Mouse (Mus musculus) heart, embryonic 10.5 days (tissue): Measurements from ENCODE around the gene Lexm. TPM values are rescaled to one million over a fixed set of nuclear protein-coding genes. Genes with fewer than 3 reads are reported as not detected.

Experiments used
- DNase-seq: peaks from one replicate; pipeline ENCODE4 v3.0.0-alpha.2; 2017; ENCODE audit warnings: low spot score
- H3K27ac ChIP-seq: fragments of 300-500 bp; sonication (generic); 2 replicates; pipeline ENCODE4 v1.5.1; 2016; ENCODE audit warnings: mild to moderate bottlenecking
- H3K27me3 ChIP-seq: fragments of 300-500 bp; sonication (generic); 2 replicates; pipeline ENCODE4 v1.6.1; 2016; ENCODE audit warnings: mild to moderate bottlenecking; ENCODE audit not compliant: poor library complexity, insufficient read depth, severe bottlenecking
- H3K36me3 ChIP-seq: fragments of 300-500 bp; sonication (generic); 2 replicates; pipeline ENCODE4 v1.6.1; 2016; ENCODE audit warnings: mild to moderate bottlenecking, moderate library complexity
- H3K4me1 ChIP-seq: fragments of 300-500 bp; sonication (generic); 2 replicates; pipeline ENCODE4 v1.6.1; 2016; ENCODE audit warnings: mild to moderate bottlenecking
- H3K4me3 ChIP-seq: fragments of 300-500 bp; sonication (generic); 2 replicates; pipeline ENCODE4 v1.5.1; 2016; ENCODE audit warnings: mild to moderate bottlenecking, moderate library complexity
- H3K9me3 ChIP-seq: fragments of 300-500 bp; sonication (generic); 2 replicates; pipeline ENCODE4 v1.6.1; 2016; ENCODE audit warnings: mild to moderate bottlenecking, moderate library complexity
- WGBS: fragments of 180-500 bp; shearing (Covaris S2); methylation state at CpG from one replicate; pipeline ENCODE4 v1.1.7; 2016; 5-methylcytosine and 5-hydroxymethylcytosine counted together
- polyA plus RNA-seq: library from polyadenylated mRNA; unstranded; fragments of >200 nt; fragmentation: Nextera tagmentation; extraction: Ambion mirVana; gene quantifications from 2 replicates; pipeline ENCODE4 v1.2.1, GENCODE M21; 2016

Lexm gene
- polyA plus RNA-seq, 1 experiment from 2014 or later: not detected

DNA sequence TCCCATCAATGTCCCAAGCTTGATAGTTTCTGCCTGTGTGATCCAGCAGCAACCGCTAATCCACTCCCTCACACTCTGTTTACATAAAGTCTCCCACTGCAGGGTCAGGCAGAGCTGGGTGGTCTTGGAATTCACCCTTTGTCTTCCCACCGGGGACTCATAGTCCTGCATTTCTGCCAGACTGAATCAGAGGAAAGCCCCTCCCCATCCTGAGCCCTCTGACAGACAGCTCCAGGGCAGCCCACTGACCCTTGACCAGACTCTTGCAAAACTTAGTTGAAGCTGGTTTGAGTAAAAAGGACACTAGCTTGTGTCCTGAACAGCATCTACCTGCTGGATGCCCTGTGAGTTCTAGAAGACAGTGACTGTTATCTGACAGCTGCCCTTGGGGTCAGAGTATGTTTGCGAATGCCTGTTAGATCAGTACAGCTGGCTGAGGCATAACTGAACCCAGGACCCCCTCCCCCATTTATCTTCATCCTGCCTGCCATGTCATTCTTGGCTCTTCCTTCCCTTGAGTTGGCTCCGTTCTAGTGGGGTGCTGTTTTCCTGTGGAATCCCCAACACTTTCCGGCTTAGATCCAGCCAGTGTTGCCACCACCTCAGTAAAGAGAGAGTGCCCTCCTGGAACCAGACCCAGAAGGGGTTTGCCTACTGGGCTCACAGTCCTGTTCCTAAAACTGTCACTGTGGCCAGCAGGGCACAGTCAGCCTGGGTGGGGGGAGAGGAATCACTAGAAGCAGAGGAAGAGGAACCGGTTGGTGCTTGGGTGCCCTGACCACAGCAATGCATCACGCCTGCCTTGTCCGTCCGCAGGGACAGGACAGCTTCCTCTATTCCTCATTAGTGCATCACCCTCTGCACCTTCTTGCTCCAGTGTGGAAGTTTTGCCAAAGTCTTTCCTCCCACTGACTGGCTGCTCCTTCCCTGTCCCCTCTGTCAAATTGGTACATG lies 53.9 kb downstream of the Lexm start:
- 61% methylated on average over 9 of the region's 9 CpGs for WGBS
- Histone ChIP-seq H3K27me3 (no peaks in the 10 kb centered on the region), H3K9me3 (no peaks in the 10 kb centered on the region), H3K4me3 (peak overlapping the region; percentile 99), H3K36me3 (peaks cover 50% of the 10 kb centered on the region), H3K4me1 (peaks cover 32% of the 10 kb centered on the region), H3K27ac (peak overlapping the region; percentile 52; the same call in 1 of the 2 replicates)
- DNase-seq: no peak

DNA sequence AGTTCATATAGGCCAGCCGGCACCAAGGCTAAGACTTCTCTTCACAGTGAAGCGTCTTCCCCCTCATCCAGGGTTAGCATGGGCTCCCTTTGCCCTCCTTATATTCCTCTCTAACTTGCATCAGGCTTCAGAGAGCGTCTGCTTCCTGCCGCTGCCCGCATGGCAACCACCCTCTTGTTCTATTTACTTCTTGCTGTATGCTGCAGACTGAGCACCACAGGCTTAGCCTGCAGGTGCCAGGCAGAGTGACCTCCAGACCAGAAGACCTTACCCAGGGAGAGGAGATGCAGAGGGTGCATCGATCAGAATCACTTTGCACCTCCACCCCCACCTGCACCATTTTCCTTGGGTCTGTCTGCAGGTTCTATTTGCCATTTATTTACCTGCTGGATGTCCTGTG lies 55.0 kb downstream of the Lexm start:
- Histone ChIP-seq H3K4me3 (peak overlapping the region; percentile 99), H3K9me3 (no peaks in the 10 kb centered on the region), H3K27ac (peak overlapping the region; percentile 95), H3K4me1 (peaks cover 32% of the 10 kb centered on the region), H3K27me3 (no peaks in the 10 kb centered on the region), H3K36me3 (peaks cover 39% of the 10 kb centered on the region)
- no peak for DNase-seq
- WGBS: 20% methylated on average over 6 of the region's 6 CpGs

DNA sequence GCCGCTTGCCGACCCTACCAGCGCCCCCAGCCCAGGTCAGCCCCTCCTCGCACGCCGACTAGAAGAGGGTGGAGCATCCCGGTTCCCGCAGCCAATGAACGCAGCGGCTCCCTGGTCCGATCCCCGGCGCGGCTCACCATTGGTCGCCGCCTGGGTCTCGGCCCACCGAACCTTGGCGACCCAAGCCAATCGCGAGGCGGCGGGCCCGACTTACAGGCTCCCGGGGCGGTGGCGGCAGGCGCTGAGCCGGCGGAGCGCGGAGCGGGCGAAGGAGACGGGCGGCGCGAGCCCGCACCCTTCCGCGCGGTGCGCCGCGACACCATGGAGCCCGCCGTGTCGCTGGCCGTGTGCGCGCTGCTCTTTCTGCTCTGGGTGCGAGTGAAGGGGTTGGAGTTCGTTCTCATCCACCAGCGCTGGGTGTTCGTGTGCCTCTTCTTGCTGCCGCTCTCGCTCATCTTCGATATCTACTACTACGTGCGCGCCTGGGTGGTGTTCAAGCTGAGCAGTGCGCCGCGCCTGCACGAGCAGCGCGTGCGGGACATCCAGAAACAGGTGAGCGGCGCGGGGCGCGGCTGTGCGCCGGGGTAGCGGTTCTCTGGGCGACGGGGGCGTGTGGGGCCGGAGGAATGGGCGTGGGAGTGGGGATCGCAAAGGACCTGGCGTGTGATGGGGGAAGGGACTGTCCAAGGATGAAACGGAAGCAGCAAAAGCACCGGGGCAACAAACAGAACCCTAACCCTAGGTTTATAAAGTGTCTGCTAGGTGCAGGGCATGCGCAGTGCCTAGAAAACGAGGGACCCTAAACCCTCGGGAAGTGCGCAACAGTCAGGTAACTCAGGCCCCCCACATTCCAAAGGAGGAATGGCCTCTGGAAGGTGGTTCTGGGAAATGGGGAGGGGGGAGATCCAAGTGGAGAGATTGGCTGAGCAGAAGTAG lies 55.9 kb downstream of the Lexm start, which contains the start of gene Dhcr24:
Gene Dhcr24, plus strand, starts transcription at position 193 of the 936 bp plus-strand sequence.
- peak within 1 kb of the TSS; percentile 95 for H3K27ac ChIP-seq

DNA sequence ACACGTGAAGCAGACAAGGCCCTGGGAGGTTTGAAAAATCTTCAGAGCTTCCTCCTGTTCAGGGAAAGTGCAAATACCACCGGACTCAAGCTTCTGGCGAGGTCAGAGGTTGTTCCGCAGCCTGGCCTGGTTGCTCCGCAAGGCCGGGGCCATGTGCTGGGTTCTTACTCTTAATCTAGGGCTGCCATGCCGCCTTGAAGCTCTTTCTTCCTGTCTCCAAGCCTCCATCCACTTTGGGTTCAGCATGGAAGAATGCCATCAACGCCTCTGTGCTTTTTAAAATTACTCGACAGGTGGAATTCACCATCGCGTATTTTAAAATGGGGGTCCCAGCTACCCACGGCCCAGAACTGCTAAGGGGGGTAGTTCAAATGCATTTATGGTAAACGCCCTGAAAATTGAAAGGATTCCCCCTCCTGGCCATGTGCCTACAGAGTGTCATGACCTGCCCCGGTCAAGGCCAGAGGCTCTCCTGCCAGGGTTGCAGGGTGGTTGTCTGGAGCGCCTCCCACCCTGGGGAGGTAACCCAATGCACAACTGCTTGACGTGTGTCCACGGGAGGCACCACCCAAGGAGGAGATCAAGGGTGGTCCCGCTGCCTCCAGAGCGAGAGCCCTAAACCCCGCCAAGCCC lies 56.7 kb downstream of the Lexm start:
- no peak for DNase-seq
- H3K9me3 ChIP-seq: no peaks in the 10 kb centered on the region
- H3K27ac ChIP-seq: peak overlapping the region; percentile 95
- H3K36me3 ChIP-seq: peaks cover 22% of the 10 kb centered on the region
- H3K27me3 ChIP-seq: peaks cover 9% of the 10 kb centered on the region; the same call in 1 of the 2 replicates
- H3K4me1 ChIP-seq: peaks cover 32% of the 10 kb centered on the region
- 3% methylated on average over 19 of the region's 20 CpGs for WGBS
- H3K4me3 ChIP-seq: peak overlapping the region; percentile 99

More for the DNA sequence above, 55.9 kb downstream of the Lexm start, which contains the start of gene Dhcr24:
- DNase-seq: peak; percentile 98
- Histone ChIP-seq H3K4me3 (peak within 1 kb of the TSS; percentile 99), H3K27me3 (0 out of 2 replicates have a peak, but pooled peaks cover under 1% of the 10 kb centered on the region), H3K36me3 (peaks cover 30% of the 10 kb centered on the region), H3K9me3 (no peaks in the 10 kb centered on the region), H3K4me1 (peaks cover 32% of the 10 kb centered on the region)
- under 1% methylated on average over 89 of the region's 89 CpGs for whole genome bisulfite sequencing

DNA sequence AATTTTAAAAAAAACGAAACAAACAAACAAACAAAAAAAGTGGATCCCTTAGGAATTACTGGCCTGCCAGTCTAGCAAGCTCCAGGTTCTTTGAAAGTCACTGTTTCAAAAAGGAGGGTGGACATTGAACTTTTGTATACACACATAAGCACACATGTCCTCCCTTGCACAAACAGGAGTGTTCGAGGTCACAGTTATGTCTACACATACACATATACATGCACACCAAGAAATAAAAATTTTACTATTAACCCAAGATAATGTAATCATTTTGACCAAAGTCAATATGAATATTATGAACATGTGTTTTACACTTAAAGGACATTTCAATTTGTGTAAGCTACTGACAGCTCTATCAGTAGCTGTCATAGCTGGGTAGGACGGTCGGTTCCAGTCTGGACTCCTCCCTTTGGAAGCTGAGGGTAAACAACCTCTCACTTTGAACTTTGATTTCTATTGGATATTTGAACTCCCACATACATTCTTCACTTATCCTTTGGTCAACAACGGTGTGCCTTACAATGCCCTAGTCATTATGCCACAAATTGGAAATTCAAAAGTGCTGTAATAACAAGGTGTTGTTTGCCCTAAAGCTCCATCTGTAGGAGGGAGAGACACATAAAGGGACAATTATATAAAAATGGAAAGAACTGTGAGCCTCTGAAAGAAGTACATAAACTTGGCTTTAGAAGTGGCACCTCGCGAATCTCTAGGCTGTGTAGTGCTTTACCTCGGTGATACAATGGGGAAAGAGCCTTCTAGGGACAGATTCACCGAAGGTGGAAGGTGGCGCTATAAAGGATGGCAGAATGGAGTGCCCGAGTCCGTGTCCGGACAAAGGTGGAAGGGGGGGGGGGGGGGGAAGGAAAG lies 57.5 kb downstream of the Lexm start:
- H3K9me3 ChIP-seq: no peaks in the 10 kb centered on the region
- 43% methylated on average over 10 of the region's 13 CpGs for WGBS
- peaks cover 14% of the 10 kb centered on the region for H3K36me3 ChIP-seq
- peak overlapping the region; percentile 99 for H3K4me3 ChIP-seq
- DNase-seq: no peak
- peaks cover 10% of the 10 kb centered on the region; the same call in 1 of the 2 replicates for H3K27me3 ChIP-seq
- H3K27ac ChIP-seq: peak overlapping the region; percentile 95
- H3K4me1 ChIP-seq: peaks cover 32% of the 10 kb centered on the region

DNA sequence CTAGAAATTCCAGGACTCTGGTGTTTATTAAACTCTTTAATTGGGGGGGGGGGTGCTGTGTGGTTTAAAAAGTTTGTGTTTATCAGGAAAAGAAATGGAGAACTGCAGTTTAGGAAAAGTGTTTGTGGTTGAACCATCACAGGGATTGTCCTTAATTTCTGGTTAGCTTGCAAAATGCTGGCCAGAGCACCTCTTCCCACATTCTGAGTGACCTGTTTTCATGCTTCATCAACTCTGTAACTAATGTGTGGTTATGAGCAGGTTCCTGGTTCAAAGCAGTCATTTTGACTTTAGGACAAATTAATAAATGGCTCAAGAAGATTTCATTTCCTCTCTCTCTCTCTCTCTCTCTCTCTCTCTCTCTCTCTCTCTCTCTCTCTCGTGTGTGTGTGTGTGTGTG lies 59.1 kb downstream of the Lexm start:
- H3K4me1 ChIP-seq: peaks cover 22% of the 10 kb centered on the region
- no peak overlapping the region for H3K4me3 ChIP-seq
- no CpG with 5 or more reads among the region's 1 CpGs for WGBS
- peaks cover 10% of the 10 kb centered on the region; the same call in 1 of the 2 replicates for H3K27me3 ChIP-seq
- no peaks in the 10 kb centered on the region for H3K9me3 ChIP-seq
- no peak for DNase-seq
- no peak overlapping the region for H3K27ac ChIP-seq
- H3K36me3 ChIP-seq: no peaks in the 10 kb centered on the region

DNA sequence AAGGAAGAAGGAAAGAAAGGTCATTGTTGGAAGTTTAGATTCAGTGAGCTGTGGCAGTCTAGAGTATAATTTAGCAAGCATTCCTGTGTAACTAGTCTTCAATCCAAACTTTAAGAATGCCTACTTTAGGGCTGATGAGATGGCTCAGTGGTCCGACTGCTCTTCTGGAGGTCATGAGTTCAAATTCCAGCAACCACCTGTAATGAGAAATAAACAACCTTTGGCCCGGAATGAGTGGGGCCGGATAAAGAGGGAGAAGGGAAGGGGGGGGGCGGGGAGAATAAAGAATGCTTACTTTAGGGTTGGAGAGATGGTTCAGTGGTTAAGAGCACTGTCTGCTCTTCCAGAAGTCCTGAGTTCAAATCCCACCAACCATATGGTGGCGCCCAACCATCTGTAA lies 59.8 kb downstream of the Lexm start:
- Histone ChIP-seq H3K4me3 (no peak overlapping the region), H3K9me3 (no peaks in the 10 kb centered on the region), H3K27ac (no peak overlapping the region), H3K4me1 (peaks cover 15% of the 10 kb centered on the region), H3K27me3 (peaks cover 10% of the 10 kb centered on the region; the same call in 1 of the 2 replicates), H3K36me3 (no peaks in the 10 kb centered on the region)
- 81% methylated on average over 5 of the region's 5 CpGs for WGBS
- no peak for DNase-seq

DNA sequence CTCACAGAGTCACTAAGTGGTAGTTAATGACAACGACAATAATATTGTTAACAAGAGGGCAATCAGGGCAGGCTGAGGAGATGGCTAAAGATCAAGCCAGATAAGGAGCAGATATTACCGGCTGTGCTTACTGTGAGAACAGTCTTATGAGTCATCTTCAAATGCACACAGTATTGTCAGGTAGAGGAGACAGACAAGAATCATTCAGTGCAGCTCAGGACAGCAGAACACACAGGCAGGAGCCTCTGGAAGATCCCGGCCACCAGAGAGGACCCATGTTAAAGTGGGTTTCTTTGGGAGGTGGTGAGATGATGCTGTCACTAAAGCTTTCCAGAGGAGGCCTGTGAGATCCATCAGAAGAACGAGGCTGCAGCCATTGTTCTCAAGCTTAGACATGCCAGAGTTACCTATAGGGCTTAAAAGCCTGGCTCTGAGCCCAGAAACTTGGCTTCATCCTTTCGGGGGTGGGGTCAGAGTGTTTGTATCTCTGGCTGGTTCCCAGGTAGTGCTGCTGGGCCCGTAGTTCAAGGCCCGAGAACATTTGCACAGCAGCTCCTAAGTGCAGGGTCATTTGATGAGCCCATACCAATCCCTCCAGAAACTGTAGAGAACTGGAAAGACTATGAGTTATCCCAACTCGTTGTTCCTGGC lies 66.4 kb downstream of the Lexm start:
- peaks cover 12% of the 10 kb centered on the region for H3K4me1 ChIP-seq
- no peaks in the 10 kb centered on the region for H3K9me3 ChIP-seq
- DNase-seq: no peak
- WGBS: 65% methylated on average over 8 of the region's 8 CpGs
- no peak overlapping the region for H3K27ac ChIP-seq
- peaks cover 7% of the 10 kb centered on the region; the same call in 1 of the 2 replicates for H3K27me3 ChIP-seq
- H3K4me3 ChIP-seq: no peak overlapping the region
- no peaks in the 10 kb centered on the region for H3K36me3 ChIP-seq

DNA sequence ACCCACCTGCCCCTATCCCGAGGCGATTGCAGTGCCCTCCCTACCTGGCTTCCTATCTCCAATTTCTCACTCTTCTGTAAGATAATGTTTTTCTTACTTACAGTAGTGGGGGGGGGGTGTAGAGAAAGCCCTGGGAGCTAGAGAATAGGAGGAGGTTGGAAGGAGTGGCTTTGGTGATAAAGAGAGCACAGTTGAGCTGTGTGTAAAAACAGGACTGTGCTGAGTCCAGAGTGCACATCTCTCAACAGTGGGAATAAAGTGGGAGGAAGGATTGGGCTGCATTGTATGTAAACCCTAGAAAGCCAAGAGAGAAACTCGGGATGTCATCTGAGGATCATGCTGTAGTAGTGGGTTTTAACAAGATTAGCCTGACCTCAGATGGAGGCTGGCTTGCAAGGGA lies 68.9 kb downstream of the Lexm start:
- peaks cover 24% of the 10 kb centered on the region for H3K4me1 ChIP-seq
- H3K27me3 ChIP-seq: 0 out of 2 replicates have a peak, but pooled peaks cover 2% of the 10 kb centered on the region
- no peaks in the 10 kb centered on the region for H3K36me3 ChIP-seq
- H3K9me3 ChIP-seq: no peaks in the 10 kb centered on the region
- DNase-seq: no peak
- 63% methylated on average over 3 of the region's 3 CpGs for WGBS
- H3K4me3 ChIP-seq: no peak overlapping the region
- H3K27ac ChIP-seq: no peak overlapping the region

DNA sequence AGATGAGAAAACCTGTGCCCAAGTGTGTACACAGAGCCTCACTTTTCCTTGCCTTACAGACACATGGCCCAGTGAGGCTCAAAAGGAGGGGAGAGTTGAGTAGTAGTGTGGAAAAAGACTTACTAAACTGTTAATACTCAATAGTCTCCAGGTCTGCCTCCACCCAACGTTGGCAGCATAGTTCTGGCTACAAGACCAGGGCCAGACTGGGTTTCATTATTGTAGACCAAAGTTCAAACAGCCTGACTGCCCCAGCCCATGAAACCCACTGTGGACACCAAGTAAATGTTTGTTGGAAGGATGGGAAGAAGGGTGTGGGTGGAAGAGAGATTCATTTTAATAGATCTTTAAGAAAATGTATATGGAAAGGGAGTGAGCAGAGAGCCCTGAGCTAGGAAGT lies 70.1 kb downstream of the Lexm start:
- H3K9me3 ChIP-seq: no peaks in the 10 kb centered on the region
- no peak for DNase-seq
- H3K27ac ChIP-seq: no peak overlapping the region
- no peaks in the 10 kb centered on the region for H3K36me3 ChIP-seq
- H3K27me3 ChIP-seq: 0 out of 2 replicates have a peak, but pooled peaks cover 2% of the 10 kb centered on the region
- 70% methylated on average over 1 of the region's 1 CpGs for WGBS
- peaks cover 24% of the 10 kb centered on the region for H3K4me1 ChIP-seq
- H3K4me3 ChIP-seq: no peak overlapping the region

DNA sequence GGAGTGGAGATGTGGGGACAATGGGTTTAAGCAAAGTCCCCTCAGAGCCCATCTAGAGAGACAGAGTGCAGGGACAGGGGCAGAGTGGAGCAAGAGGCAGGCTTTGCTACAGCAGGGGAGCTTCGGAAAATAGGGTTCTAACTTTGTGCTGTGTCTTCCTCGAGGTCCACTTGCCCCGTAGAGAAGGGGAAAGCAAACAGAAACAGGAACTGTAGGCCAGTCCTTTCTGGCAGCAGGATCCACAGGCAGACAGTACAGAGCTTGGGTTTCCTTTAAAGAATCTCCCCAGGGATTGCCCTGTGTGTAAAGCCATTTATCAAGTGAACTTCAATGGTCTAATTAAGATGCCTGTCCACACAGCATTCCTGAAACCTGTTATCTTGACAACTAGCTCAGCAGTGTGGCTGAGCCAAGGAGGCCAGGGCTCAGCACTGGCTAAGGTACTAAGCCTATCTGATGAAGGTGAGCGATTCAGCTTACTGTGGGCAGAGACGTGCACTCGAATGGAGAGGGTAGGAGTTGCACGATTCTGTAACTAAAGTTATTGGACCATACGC lies 71.1 kb downstream of the Lexm start:
- no peak for DNase-seq
- no peaks in the 10 kb centered on the region for H3K9me3 ChIP-seq
- H3K27ac ChIP-seq: peak overlapping the region; percentile 52; the same call in 1 of the 2 replicates
- H3K27me3 ChIP-seq: 0 out of 2 replicates have a peak, but pooled peaks cover 2% of the 10 kb centered on the region
- H3K4me1 ChIP-seq: peaks cover 24% of the 10 kb centered on the region
- WGBS: 25% methylated on average over 8 of the region's 8 CpGs
- H3K36me3 ChIP-seq: no peaks in the 10 kb centered on the region
- no peak overlapping the region; the same call in 1 of the 2 replicates for H3K4me3 ChIP-seq
